Mouse (Mus musculus): ENCODE data around the gene Rad23b.

- TF ChIP-seq POU5F1 (IDR thresholded peaks at IDR 0.05; ENCODE audit: borderline replicate concordance, low read length) (no peak), CTCF (conservative IDR thresholded peaks at IDR 0.05; ENCODE audit: low read length) (no peak), NANOG (IDR thresholded peaks at IDR 0.05; ENCODE audit: borderline replicate concordance, low read length) (no peak)
Measured at GRCm38 (mm10) chr4:55349452-55350218, at the start of gene Rad23b.
